Mouse (Mus musculus): ENCODE results near the gene Lpar3. TPM values are rescaled to one million over a fixed set of nuclear protein-coding genes. Genes with fewer than 3 reads are reported as not detected.
A peak's percentile ranks its signal among the peaks of the same experiment; 100 is the strongest.

Gene Lpar3
- polyA plus RNA-seq, 1 experiment from 2014 or later: 0.30 TPM

- Histone ChIP-seq H3K4me3 (replicated peaks; ENCODE audit: low read length) (no peak overlapping the region), H3K27ac (ENCODE audit: low read length) (no peak overlapping the region), H3K27me3 (replicated peaks; ENCODE audit: control insufficient read depth, insufficient read depth, low read length) (no peaks in the 10 kb centered on the region), H3K4me1 (replicated peaks; ENCODE audit: control insufficient read depth, insufficient read depth, low read length) (peaks cover 2% of the 10 kb centered on the region; the same call in 1 of the 2 replicates), H3K4me2 (ENCODE audit: low read length) (no peak overlapping the region), H3K36me3 (ENCODE audit: control insufficient read depth, insufficient read depth) (no peaks in the 10 kb centered on the region), H3K9me3 (ENCODE audit: control insufficient read depth, low read length) (no peaks in the 10 kb centered on the region), H3K9ac (replicated peaks; ENCODE audit: low read depth, low read length) (no peak overlapping the region)
- ATAC-seq: no peak
- 93% methylated on average over 10 of the region's 10 CpGs for WGBS
These were observed 43.4 kb downstream of the Lpar3 start for GRCm38 (mm10) chr3:146264146-146264545.

GRCm38 (mm10) chr3:146265545-146266130 lies 44.9 kb downstream of the Lpar3 start:
- Histone ChIP-seq H3K4me1 (replicated peaks; ENCODE audit: control insufficient read depth, insufficient read depth, low read length) (peaks cover 2% of the 10 kb centered on the region; the same call in 1 of the 2 replicates), H3K9ac (replicated peaks; ENCODE audit: low read depth, low read length) (no peak overlapping the region), H3K36me3 (ENCODE audit: control insufficient read depth, insufficient read depth) (no peaks in the 10 kb centered on the region), H3K27me3 (replicated peaks; ENCODE audit: control insufficient read depth, insufficient read depth, low read length) (no peaks in the 10 kb centered on the region), H3K9me3 (ENCODE audit: control insufficient read depth, low read length) (no peaks in the 10 kb centered on the region), H3K4me2 (ENCODE audit: low read length) (no peak overlapping the region), H3K27ac (ENCODE audit: low read length) (no peak overlapping the region), H3K4me3 (replicated peaks; ENCODE audit: low read length) (no peak overlapping the region)
- WGBS: 77% methylated on average over 12 of the region's 12 CpGs
- no peak for ATAC-seq

GRCm38 (mm10) chr3:146268024-146268801 lies 47.5 kb downstream of the Lpar3 start:
- Histone ChIP-seq H3K36me3 (ENCODE audit: control insufficient read depth, insufficient read depth) (no peaks in the 10 kb centered on the region), H3K9ac (replicated peaks; ENCODE audit: low read depth, low read length) (no peak overlapping the region), H3K27ac (ENCODE audit: low read length) (no peak overlapping the region), H3K27me3 (replicated peaks; ENCODE audit: control insufficient read depth, insufficient read depth, low read length) (no peaks in the 10 kb centered on the region), H3K4me3 (replicated peaks; ENCODE audit: low read length) (no peak overlapping the region), H3K4me2 (ENCODE audit: low read length) (no peak overlapping the region), H3K9me3 (ENCODE audit: control insufficient read depth, low read length) (no peaks in the 10 kb centered on the region), H3K4me1 (replicated peaks; ENCODE audit: control insufficient read depth, insufficient read depth, low read length) (peaks cover 2% of the 10 kb centered on the region; the same call in 1 of the 2 replicates)
- 70% methylated on average over 14 of the region's 14 CpGs for WGBS
- ATAC-seq: peak; percentile 91

- Histone ChIP-seq H3K36me3 (ENCODE audit: control insufficient read depth, insufficient read depth) (no peaks in the 10 kb centered on the region), H3K9me3 (ENCODE audit: control insufficient read depth, low read length) (no peaks in the 10 kb centered on the region), H3K27me3 (replicated peaks; ENCODE audit: control insufficient read depth, insufficient read depth, low read length) (no peaks in the 10 kb centered on the region), H3K27ac (ENCODE audit: low read length) (no peak overlapping the region), H3K4me3 (replicated peaks; ENCODE audit: low read length) (no peak overlapping the region), H3K4me2 (ENCODE audit: low read length) (no peak overlapping the region), H3K4me1 (replicated peaks; ENCODE audit: control insufficient read depth, insufficient read depth, low read length) (no peaks in the 10 kb centered on the region), H3K9ac (replicated peaks; ENCODE audit: low read depth, low read length) (no peak overlapping the region)
- WGBS: 80% methylated on average over 5 of the region's 5 CpGs
- no peak for ATAC-seq
These were observed 53.7 kb downstream of the Lpar3 start for GRCm38 (mm10) chr3:146274503-146274902.

- 88% methylated on average over 11 of the region's 11 CpGs for WGBS
- ATAC-seq: no peak
These were observed 54.7 kb downstream of the Lpar3 start for GRCm38 (mm10) chr3:146275360-146276025.

GRCm38 (mm10) chr3:146276026-146276409 lies 55.3 kb downstream of the Lpar3 start:
- H3K4me3 ChIP-seq (replicated peaks; ENCODE audit: low read length): no peak overlapping the region
- no peak overlapping the region for H3K27ac ChIP-seq (ENCODE audit: low read length)
- ATAC-seq: no peak
- H3K4me1 ChIP-seq (replicated peaks; ENCODE audit: control insufficient read depth, insufficient read depth, low read length): no peaks in the 10 kb centered on the region
- no peaks in the 10 kb centered on the region for H3K9me3 ChIP-seq (ENCODE audit: control insufficient read depth, low read length)
- no peak overlapping the region for H3K4me2 ChIP-seq (ENCODE audit: low read length)
- H3K36me3 ChIP-seq (ENCODE audit: control insufficient read depth, insufficient read depth): no peaks in the 10 kb centered on the region
- 48% methylated on average over 4 of the region's 4 CpGs for WGBS
- H3K9ac ChIP-seq (replicated peaks; ENCODE audit: low read depth, low read length): no peak overlapping the region
- no peaks in the 10 kb centered on the region for H3K27me3 ChIP-seq (replicated peaks; ENCODE audit: control insufficient read depth, insufficient read depth, low read length)

More at GRCm38 (mm10) chr3:146275360-146276025, 54.7 kb downstream of the Lpar3 start:
- no peak overlapping the region for H3K4me2 ChIP-seq (ENCODE audit: low read length)
- H3K4me1 ChIP-seq (replicated peaks; ENCODE audit: control insufficient read depth, insufficient read depth, low read length): no peaks in the 10 kb centered on the region
- H3K4me3 ChIP-seq (replicated peaks; ENCODE audit: low read length): no peak overlapping the region
- no peaks in the 10 kb centered on the region for H3K36me3 ChIP-seq (ENCODE audit: control insufficient read depth, insufficient read depth)
- no peak overlapping the region for H3K9ac ChIP-seq (replicated peaks; ENCODE audit: low read depth, low read length)
- no peaks in the 10 kb centered on the region for H3K9me3 ChIP-seq (ENCODE audit: control insufficient read depth, low read length)
- no peaks in the 10 kb centered on the region for H3K27me3 ChIP-seq (replicated peaks; ENCODE audit: control insufficient read depth, insufficient read depth, low read length)
- H3K27ac ChIP-seq (ENCODE audit: low read length): no peak overlapping the region

GRCm38 (mm10) chr3:146276991-146277390 lies 56.2 kb downstream of the Lpar3 start:
- Histone ChIP-seq H3K36me3 (ENCODE audit: control insufficient read depth, insufficient read depth) (no peaks in the 10 kb centered on the region), H3K9ac (replicated peaks; ENCODE audit: low read depth, low read length) (no peak overlapping the region), H3K9me3 (ENCODE audit: control insufficient read depth, low read length) (no peaks in the 10 kb centered on the region), H3K4me1 (replicated peaks; ENCODE audit: control insufficient read depth, insufficient read depth, low read length) (no peaks in the 10 kb centered on the region), H3K4me3 (replicated peaks; ENCODE audit: low read length) (no peak overlapping the region), H3K27me3 (replicated peaks; ENCODE audit: control insufficient read depth, insufficient read depth, low read length) (no peaks in the 10 kb centered on the region), H3K27ac (ENCODE audit: low read length) (no peak overlapping the region), H3K4me2 (ENCODE audit: low read length) (no peak overlapping the region)
- WGBS: 97% methylated on average over 4 of the region's 4 CpGs
- ATAC-seq: no peak

- Histone ChIP-seq H3K36me3 (ENCODE audit: control insufficient read depth, insufficient read depth) (no peaks in the 10 kb centered on the region), H3K9ac (replicated peaks; ENCODE audit: low read depth, low read length) (no peak overlapping the region)
- 76% methylated on average over 11 of the region's 11 CpGs for WGBS
These were observed 56.7 kb downstream of the Lpar3 start for GRCm38 (mm10) chr3:146277456-146277855.

More at GRCm38 (mm10) chr3:146277456-146277855, 56.7 kb downstream of the Lpar3 start:
- no peak overlapping the region for H3K4me2 ChIP-seq (ENCODE audit: low read length)
- H3K27ac ChIP-seq (ENCODE audit: low read length): no peak overlapping the region
- no peak for ATAC-seq
- H3K4me3 ChIP-seq (replicated peaks; ENCODE audit: low read length): no peak overlapping the region
- H3K27me3 ChIP-seq (replicated peaks; ENCODE audit: control insufficient read depth, insufficient read depth, low read length): no peaks in the 10 kb centered on the region
- no peaks in the 10 kb centered on the region for H3K4me1 ChIP-seq (replicated peaks; ENCODE audit: control insufficient read depth, insufficient read depth, low read length)
- no peaks in the 10 kb centered on the region for H3K9me3 ChIP-seq (ENCODE audit: control insufficient read depth, low read length)

All from forebrain, embryonic 16.5 days (tissue).